Mouse (Mus musculus) cerebellum, postnatal 4 days (tissue): ENCODE results near the gene Cyp4f13.
A peak's percentile ranks its signal among the peaks of the same experiment; 100 is the strongest.

Source experiments
- DNase-seq, 2 experiments: peaks; one replicate each; pipeline ENCODE4 v3.0.0; 2022; ENCODE audit warnings: low spot score in 2 of 2, mixed read lengths in 1 of 2

Cyp4f13 gene

DNA sequence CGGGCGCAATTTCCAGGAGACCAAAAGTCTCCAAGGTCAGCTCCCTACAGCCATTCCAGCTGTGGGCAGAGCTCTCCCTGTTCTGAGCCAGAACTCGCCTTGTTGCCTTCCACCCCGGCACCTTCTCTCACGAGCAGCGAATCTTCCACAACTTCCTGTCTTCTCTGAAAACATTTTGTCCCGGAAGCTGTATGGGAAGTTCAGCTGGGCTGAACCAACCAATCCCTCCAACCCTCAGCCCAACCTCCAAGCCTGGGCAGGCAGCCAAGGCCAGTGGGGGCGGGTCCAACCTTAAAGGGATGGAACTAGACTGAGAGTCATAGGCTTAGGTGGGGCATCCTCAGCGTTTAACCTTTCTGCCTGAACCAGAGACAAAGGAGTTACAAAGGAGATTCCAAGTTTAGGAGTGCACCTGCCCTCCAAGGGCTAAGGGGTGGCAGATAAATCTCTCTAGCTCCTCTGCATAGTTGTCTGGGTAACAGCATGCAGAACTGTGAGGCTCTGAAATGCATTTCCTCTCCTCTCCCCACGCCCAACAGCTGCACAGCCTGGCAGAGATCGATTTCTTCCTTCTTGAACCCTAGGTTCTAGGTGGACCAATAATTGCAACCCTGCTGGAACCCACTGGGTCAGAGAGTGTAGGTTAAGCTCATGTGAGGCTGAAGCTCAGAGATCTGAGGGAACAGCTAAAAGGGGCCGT lies at the start of gene Cyp4f13:
Gene Cyp4f13, minus strand, starts transcription at position 188 of the 700 bp plus-strand sequence.
- peak; percentile 91 to 97 for DNase-seq

DNA sequence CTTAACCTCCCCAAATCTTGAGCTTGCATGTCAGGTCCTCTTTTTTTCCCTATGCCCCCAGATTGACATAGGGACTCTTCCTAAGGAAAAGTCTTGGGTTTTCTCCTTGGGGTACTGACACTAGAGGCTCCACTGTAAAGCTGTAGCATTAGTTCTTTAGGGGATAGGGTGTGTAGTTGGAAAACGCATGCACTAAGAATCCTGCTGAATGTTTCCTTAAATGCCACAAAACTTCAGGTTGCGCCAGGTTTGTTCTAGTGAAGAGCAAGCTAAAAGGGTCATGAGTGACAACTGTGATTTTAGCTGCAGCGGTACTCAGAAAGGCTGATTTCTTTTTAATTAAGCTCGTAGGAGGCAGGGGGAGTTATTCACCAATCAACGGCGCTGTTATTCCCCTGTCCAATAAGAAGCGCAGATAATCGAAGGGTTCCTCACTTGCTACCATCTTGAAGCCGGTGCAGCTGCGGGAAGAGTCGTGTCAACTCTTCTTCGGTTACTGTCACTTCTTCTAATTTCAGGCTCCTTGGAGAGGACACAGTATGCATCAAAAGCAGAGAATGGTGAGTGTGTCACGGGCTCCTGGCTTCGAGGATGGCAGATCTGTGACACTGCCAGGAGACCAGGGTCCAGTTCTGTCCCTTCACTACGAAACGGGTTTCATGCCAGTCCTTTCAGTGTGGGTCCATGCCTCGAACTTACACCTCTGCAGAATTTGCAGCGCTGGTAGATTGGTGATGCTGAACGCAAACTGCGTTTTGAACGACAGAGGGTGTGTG lies 45.7 kb upstream of the Cyp4f13 start, which contains the start of gene Zfp952:
Gene Zfp952, plus strand, starts transcription at position 431 of the 776 bp plus-strand sequence.
- DNase-seq = peak; percentile 57 to 83

DNA sequence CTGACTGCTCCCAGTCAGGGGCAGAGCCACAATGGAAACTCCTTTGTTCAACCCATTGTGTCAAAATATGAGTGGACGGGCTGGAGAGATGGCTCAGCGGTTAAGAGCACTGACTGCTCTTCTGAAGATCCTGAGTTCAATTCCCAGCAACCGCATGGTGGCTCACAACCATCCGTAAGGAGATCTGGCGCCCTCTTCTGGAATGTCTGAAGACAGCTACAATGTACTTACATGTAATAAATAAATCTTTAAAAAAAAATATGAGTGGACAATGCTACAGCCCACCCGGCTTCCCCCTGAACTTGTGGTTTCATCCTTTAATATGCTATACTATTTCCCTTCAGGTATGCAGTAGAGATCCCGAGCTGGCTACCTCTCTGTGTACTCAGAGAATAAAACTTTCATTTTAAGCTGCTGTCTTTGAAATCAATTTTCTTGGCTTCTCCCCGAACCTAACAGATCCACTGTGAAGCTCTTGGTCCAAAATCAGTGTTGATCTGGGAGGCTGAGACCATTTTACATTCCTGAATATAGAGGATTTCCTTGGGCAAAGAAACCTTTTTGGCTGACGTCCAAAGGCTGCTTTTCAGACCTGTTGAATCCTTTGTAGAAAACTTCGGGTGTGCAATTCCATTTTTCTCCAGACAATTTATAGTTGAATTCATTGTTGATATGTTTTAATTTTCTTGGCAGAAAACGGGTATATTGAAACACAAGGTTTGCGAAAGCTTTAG lies 44.9 kb upstream of the Cyp4f13 start:
- DNase-seq = no peak

DNA sequence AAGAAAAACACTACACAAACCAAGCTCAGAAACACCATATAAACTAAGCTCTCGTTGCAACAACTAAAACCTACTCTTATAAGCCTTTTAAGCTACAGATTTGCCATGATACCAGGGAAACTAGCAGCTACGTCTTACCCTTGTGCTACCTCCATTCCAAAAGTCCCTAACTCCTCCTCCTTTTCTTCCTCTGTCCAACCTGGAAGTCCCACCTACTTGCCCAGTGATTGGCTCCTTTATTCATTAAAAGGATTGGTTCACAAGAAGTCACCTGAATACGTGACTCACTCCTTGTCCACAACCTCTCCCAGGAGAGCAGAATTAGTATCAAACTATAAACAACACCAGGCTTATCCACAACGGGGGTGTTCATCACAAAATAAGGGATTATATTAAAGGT lies 39.1 kb upstream of the Cyp4f13 start:
- DNase-seq = no peak

DNA sequence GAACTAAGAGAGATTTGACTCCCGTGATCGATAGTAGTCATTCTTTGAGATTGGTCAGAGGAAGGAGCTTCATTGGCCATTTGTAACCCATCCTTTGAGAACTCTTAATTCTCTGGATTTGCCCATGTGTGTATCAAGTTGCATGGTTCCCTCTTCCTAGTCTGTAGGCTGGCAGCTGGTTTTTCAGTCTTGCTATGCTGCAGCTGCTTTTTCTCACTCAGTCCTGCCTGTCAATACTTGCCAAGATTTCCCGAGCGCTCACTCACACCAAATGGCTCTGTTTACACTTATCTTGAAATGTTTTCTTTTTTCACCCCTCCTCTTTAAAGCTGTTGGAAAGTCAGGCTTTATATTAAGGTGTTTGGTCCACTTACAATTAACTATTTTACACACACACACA lies 34.2 kb upstream of the Cyp4f13 start:
- DNase-seq = no peak

DNA sequence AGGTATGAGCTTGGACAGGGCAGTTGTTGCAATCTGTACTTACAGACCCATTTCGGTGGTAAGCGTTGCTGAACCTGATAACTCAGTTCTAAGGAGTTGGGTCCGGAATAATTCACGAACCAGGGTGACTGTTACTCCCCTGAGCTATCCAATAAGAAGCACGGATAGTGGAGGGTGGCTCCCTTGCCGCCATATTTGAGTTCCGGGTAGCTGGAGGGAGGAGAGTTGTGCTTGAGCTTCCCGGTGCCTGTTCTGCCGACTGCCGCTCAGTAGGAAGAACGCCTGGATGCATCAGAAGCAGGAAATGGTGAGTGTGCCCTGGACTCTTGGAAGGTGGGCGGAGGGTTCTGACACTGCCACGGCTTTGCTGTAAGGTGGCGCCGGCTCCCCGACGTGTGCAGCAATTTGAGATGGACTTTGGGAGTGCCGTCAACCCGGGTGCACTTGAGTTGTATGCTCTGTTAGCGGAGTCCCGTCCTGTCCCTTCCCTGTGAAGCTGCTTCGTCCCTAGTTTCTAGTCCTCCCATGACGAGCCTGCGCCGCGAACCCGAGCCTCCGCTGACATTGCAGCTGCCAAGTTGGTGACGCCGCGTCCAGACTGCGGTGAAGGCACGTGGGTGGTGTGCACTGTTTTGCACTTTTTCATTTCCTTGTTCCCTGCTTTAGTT lies 18.6 kb upstream of the Cyp4f13 start, which contains the start of gene Zfp472:
Gene Zfp472, plus strand, starts transcription at position 192 of the 668 bp plus-strand sequence.
- DNase-seq = peak; percentile 69 to 89

DNA sequence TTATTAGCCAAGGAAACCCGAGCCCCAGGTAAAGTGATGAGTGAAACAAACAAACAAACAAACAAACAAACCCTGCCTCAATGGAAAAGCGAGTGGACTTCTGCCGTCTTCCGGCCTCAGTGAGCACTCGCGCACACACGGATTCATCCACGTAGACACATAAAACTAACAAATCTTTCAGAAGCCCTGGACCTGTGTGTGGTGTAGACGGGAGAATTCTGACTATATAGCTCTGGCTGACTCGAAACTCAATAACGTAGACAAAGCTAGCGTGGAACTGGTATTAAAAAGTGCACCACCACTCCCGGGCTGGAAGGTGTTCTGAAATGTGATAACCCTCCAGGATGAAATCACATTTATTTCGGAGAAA lies 18.0 kb upstream of the Cyp4f13 start:
- peak in 1 of 2 experiments; percentile 2 for DNase-seq

DNA sequence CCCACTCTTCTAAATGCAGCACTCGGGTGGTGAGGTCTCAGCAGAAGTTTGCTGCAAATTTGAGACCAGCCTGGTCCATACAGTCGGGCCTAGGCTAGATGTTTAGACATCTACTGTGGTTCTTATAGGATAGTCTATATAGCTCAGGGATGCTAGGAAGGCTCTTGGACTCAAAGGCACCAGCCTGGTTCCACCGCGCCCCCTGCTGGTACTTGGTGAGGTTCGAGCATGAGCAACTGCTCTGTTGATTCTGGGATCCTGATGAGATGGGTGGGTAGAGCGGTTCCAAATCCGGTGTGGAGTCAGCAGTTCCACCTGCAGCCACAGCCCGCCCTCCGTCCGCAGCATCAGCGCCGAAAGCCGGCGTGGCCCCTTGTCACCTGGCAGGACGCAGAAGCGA lies 4.2 kb upstream of the Cyp4f13 start:
- DNase-seq = peak; percentile 65 to 80

DNA sequence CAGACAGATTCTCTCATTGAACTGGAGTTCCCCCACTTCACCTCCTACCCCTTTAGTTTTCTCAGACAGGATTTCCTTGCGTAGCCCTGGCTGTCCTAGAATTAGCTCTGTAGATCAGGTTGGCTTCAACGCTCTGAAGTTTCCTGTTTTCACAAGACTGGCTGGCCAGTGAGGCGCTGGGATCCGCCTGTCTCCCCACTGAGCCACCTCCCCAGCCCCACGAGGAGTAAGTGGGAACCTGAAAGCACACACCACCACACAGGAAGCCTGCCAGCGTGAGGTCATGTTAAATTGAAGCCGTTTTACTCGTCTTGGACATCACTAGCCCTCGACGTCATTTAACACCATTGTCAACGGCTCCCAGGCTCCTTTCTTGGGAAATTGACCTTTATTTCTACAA lies 3.8 kb upstream of the Cyp4f13 start:
- no peak for DNase-seq

DNA sequence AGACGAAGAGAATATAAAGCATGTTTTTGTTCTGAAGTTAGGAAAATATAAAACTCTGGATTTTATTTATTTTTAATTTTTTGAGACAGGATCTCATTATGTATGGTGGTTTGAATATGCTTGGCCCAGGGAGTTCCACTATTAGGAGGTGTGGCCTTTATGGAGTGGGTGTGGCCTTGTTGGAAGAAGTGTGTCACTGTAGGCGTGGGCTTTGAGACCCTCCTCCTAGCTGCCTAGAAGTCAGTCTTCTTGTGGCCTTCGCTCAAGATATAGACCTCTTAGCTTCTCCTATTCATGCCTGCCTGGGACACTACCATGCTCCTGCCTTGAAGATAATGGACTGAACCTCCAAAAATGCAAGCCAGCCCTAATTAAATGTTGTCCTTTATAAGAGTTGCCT lies 2.9 kb upstream of the Cyp4f13 start:
- DNase-seq = no peak

DNA sequence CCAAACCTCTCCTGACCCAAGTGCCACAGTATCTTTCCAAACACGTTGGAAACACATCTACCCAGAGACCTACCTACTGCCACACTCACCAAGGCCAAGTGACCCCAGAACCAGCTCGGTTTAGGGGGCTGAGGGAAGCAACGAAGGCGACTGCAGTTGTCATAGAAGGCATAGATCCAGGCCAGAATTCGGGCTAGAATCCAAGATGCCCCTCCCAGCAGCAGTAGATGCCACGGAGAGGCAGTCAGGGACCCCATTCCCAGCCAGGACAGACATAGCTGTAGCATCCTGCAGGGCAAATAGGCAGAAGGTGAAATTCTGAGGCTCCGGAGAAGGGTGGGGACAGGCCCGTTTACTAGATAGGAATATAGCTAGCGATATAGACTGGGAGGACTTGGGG lies 486 bp downstream of the Cyp4f13 start:
- no peak for DNase-seq

DNA sequence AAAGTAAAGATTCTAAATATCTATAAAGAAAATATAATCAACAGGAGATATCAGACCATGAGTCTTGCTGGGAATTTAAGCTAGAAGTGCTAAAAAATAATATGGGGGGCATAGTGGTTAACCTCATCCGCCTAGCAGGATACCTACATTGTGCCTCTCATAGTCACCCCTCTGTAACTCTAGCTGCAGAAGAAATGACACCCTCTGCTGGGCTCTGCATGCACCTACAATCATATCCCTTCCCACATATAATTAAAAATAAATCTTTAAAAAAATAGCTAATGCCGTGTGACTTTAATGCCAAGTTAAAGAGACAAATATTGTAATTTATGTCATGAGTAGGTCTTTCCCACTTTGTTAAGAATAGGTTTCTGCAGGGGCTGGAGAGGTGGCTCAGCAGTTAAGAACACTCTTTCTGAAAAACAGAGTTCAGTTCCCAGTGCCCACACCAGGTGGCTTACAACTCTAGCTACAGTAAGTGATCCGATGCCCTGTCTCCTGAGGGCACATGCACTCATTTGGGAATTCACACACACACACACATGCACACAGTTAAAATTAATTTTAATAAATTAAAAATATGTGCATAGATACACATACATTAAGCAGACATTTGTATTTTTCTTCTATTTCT lies 2.7 kb downstream of the Cyp4f13 start:
- no peak for DNase-seq

DNA sequence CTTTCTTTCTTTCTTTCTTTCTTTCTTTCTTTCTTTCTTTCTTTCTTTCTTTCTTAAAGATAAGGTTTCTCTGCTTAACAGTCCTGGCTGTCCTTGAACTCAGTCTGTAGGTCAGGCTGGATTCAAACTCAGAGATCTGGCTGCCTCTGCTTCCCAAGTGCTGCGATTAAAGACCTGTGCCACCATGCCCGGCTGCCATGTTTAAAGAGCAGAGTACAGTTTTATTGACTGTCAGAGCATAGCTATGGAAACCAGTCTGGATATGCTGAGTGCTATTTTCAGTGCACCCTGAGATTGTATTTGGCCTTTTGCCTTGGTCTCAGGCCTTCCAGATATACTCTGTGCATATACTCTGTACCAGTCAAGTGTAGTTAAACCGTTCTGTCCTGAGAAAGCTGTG lies 3.5 kb downstream of the Cyp4f13 start:
- no peak for DNase-seq

DNA sequence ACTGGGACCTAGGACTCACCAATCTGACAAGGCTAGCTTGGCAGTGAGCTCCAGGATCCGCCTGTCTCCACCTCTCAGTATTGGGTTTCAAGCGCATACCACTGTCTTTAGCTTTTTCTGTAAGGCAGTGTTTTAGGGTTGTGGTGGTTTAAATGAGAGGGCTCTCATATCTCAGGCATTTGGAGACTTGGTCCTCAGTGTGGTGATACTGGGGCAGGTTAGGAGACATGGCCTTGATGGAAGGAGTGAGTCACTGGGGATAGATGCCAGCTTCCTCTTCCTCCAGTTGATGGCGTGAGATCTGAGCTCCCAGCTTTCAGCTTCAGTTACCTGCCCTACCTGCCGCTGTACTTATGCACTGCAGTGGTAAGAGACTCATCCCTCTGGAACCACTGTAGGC lies 7.4 kb downstream of the Cyp4f13 start:
- DNase-seq = no peak

DNA sequence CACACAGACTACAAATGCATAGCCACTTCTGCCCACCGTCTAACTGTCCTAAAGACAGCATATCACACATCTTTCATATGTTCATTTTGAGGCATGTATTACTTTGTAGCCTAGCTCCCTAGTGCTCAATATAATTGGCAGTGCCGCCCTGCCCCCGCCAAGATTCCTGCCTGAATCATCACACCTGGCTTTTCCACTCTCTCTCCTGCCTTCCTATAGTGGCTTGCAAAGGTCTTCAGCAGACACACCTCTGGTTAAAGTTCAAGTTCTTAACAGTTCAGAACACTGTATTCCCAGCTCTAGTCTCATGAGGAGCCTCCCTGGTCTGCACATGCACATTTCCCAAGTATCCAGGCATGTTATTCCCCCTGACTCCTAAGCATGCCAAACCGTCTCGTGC lies 19.4 kb downstream of the Cyp4f13 start:
- no peak for DNase-seq

DNA sequence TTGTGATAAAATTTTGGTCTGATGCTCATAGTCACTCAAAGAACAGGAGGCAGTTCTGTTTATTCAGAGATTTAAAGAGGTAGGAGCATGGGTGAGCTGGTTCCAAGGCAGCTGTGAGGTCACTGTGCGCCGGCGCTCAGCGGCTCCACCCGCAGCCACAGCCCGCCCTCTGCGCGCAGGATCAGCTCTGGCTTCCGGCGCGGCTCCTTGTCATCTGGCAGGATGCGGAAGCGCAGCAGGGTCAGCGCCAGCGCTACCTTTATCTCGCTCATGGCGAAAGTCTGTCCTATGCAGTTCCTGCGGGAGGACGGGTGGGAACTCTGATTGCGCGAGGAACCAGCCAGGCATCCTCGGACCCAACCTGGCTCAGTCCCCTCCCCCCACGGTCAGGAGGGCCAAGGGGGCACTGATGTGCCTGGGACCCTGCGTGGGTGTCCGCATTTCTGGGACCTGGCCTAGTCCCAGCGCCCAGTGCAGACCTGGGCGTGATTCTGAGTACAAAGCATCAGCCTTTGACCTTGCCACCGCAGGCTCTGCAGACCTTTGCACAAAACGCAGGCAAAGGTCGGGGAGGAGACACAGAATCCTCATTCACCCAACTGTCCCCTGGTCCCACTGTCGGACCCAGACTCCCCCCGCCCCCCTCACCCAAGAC lies 22.4 kb downstream of the Cyp4f13 start:
- DNase-seq = peak; percentile 46 to 62

DNA sequence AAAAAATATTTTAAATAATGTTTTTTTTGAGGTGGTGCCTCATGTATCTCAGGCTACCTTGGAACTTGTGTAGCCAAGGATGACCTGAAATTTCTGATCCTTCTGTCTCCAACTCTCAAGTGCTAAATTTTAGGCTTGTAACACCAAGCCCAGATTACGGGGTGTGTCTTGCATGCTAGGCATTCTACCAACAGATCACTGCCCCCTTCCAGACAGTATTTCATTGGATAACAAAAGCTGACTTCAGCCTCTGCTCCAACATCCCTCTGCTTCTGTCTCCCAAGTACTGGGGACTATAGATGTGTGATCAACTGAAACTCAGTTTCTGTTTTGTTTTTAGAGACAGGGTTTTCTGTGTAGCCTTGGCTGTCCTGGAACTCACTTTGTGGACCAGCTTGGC lies 23.5 kb downstream of the Cyp4f13 start:
- DNase-seq = no peak

DNA sequence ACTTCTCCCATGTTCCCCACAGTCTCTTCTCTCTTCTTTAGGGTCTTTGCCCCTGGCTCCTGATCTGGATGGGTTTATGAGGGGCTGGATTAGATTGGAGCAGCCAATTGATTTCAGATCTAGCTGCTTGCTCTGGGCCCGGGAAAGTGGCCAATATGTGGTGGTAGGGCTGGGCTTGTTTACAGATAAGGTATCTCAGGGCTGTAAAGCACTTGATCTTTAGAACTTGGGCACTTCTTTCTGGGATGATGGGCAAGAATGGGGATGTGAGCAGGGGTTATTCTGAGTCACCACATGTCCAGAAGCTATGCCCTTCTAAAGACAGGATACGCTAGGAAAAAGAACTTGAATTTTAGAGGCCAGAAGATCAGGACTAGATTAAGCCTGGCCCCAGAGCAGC lies 28.1 kb downstream of the Cyp4f13 start:
- DNase-seq = no peak

DNA sequence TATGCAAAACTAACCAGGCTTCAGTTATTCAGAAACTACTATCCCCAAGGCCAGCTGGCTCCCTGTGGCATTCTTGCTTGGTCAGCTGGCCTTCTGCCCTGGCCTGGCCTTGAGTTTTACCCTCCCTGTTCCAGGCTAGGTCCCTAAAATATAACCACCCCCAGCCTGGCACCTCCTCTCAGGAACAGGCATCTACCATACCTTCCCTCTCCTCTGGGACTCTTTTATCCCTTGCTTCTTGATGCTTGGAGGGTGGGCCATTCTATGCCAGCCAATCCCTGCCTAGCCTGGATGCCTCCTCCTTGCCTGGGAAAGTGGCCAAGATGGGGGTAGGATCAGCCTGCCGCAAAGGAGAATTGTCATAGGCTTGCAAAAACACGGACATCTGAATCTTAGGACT lies 30.1 kb downstream of the Cyp4f13 start, which contains the start of gene Cyp4f14:
Gene Cyp4f14, minus strand, starts transcription at position 212 of the 400 bp plus-strand sequence.
- DNase-seq = peak in 1 of 2 experiments; percentile 15

DNA sequence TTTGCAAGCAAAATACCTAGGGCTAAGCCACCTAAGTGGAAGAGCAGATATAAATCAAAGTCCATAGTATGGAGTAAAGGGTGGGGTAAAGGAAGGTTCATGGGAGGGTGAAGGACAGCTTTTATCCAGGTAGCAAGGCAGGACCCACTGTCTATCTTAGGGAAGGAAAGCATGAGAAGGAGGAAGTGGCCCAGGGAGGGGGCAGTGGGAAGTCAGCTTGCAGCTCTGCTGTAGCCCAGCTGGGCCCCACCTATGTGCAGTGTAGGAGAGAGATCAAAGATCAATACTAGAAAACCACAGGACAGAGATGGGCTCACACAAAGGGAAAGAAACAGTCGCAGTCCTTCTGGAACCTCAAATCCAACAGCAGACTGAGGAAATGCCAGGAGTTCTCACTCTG lies 31.1 kb downstream of the Cyp4f13 start:
- no peak for DNase-seq

DNA sequence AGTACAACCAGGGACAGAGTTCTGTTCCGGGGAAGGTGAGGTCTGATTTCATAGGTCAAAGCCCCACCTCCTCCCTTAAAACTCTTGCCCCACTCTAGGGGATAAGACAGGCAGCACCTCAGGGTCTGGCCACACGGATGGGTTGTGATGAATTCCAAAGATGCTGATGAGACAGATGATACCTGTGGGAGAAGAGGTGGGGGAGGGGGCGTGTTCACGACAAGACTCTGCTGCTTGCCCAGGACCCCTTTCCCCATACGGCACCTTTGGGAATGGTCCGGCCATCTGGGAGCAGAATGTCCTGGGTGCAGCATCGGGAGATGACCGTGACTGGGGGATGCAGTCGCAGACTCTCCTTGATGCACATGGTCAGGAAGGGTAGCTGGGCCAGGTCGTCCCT lies 41.0 kb downstream of the Cyp4f13 start:
- DNase-seq = no peak
